ENCODE assay signal across 17 mouse cellular contexts in the genomic region with DNA sequence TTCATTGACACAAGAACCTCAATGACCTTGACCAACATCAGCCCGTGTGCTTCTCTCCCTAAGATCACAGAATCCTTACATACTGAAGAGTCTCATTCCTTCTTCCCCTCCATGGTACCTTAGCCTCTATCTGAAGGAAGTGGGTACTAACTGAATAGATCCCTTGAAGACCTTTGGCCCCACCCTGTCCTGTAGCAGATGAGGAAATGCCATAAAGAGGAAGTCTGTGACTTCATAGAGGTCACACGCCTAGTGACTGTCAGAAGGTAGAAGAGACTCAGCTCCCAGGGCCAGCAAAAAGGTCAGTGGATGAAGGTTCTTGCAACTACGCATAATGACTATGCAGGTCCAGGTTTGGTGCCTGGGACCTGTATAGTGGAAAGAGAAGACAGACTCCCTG. TPM values are rescaled to one million over a fixed set of nuclear protein-coding genes. Genes with fewer than 3 reads are reported as not detected.
DNase-seq lines count a peak whose midpoint lies in the region; ATAC-seq and TF ChIP-seq lines count a peak whose summit lies in the region.
"Had no signal": no experiment of that assay in that cellular context is flagged by ENCODE, and none has a peak within 500 bp of the region (broad histone marks: within the 10 kb centered on the region; RNA-seq: fewer than 3 reads in every experiment).

No protein-coding gene starts in this region.

- peak; percentile 27; the same call in 1 of the 2 replicates for ATAC-seq in liver, embryonic 16.5 days (ENCODE audit: low read depth)
- ATAC-seq in liver, postnatal 0 days = no peak
- no peak for ATAC-seq in hindbrain, embryonic 16.5 days

- no peak overlapping the region for H3K4me2 ChIP-seq in liver, embryonic 16.5 days (ENCODE audit: low read depth, low read length)
- H3K4me2 ChIP-seq in liver, postnatal 0 days (ENCODE audit: low read depth, low read length) = no peak overlapping the region; the same call in 1 of the 2 replicates
- no peak overlapping the region for H3K4me2 ChIP-seq in hindbrain, embryonic 16.5 days (ENCODE audit: low read length)
- H3K4me2 ChIP-seq: midbrain, embryonic 11.5 days; stomach, embryonic 15.5 days had no signal

- TF ChIP-seq CTCF in liver, postnatal 0 days (IDR thresholded peaks at IDR 0.05; ENCODE audit: low read depth) = no peak

- H3K27me3 ChIP-seq in liver, embryonic 16.5 days (ENCODE audit: control insufficient read depth, insufficient read depth, low read depth, low read length) = no peaks in the 10 kb centered on the region
- H3K27me3 ChIP-seq in liver, postnatal 0 days (ENCODE audit: insufficient read depth, low read length) = no peaks in the 10 kb centered on the region
- H3K27me3 ChIP-seq in hindbrain, embryonic 16.5 days (replicated peaks; ENCODE audit: control insufficient read depth, insufficient read depth, low read length) = no peaks in the 10 kb centered on the region
- H3K27me3 ChIP-seq: stomach, embryonic 15.5 days had no signal

- no peaks in the 10 kb centered on the region for H3K9me3 ChIP-seq in liver, embryonic 16.5 days (replicated peaks; ENCODE audit: control insufficient read depth, low read length)
- no peaks in the 10 kb centered on the region for H3K9me3 ChIP-seq in liver, postnatal 0 days (ENCODE audit: low read length)
- H3K9me3 ChIP-seq in hindbrain, embryonic 16.5 days (ENCODE audit: control insufficient read depth, low read length) = no peaks in the 10 kb centered on the region
- H3K9me3 ChIP-seq: limb, embryonic 10.5 days; stomach, embryonic 15.5 days had no signal

- no peak overlapping the region for H3K4me3 ChIP-seq in liver, embryonic 16.5 days (ENCODE audit: low read depth, low read length)
- H3K4me3 ChIP-seq in liver, postnatal 0 days (ENCODE audit: low read depth, low read length) = no peak overlapping the region
- H3K4me3 ChIP-seq in hindbrain, embryonic 16.5 days (ENCODE audit: low read length) = no peak overlapping the region
- H3K4me3 ChIP-seq: limb, embryonic 10.5 days; stomach, embryonic 15.5 days had no signal

- no peak for DNase-seq in liver, postnatal 0 days
- peak; percentile 21 for DNase-seq in A20 (ENCODE audit: low read depth, low spot score)
- peak; percentile 23 for DNase-seq in c-Kit-positive CD71-negative TER-119-negative erythroid progenitor cells, embryonic 14.5 days (ENCODE audit: low read depth)
- DNase-seq in monocyte, adult 2 months (ENCODE audit: low read depth in 1 of 2, low spot score in 2 of 2) = peak; percentile 34 to 49
- DNase-seq in ovary, postnatal 14 days (ENCODE audit: low spot score) = no peak
- DNase-seq in ovary, postnatal 36 days (ENCODE audit: low spot score) = no peak
- DNase-seq: adrenal gland, postnatal 36 days; cerebellum, postnatal 14 days; gastrocnemius, postnatal 10 days; heart, postnatal 14 days; thymus, postnatal 36 days had no signal

- H3K4me1 ChIP-seq in liver, embryonic 16.5 days (ENCODE audit: control insufficient read depth, low read depth, low read length) = no peaks in the 10 kb centered on the region
- no peaks in the 10 kb centered on the region for H3K4me1 ChIP-seq in liver, postnatal 0 days (ENCODE audit: insufficient read depth)
- no peaks in the 10 kb centered on the region for H3K4me1 ChIP-seq in hindbrain, embryonic 16.5 days (ENCODE audit: control insufficient read depth, insufficient read depth, low read depth, low read length)
- H3K4me1 ChIP-seq: limb, embryonic 10.5 days; stomach, embryonic 15.5 days had no signal

- 36% methylated on average over 3 of the region's 3 CpGs for WGBS in liver, embryonic 16.5 days (ENCODE audit: insufficient replicate concordance)
- WGBS in liver, postnatal 0 days (ENCODE audit: insufficient replicate concordance) = 51% methylated on average over 3 of the region's 3 CpGs
- WGBS in hindbrain, embryonic 16.5 days = 91% methylated on average over 3 of the region's 3 CpGs

- H3K9ac ChIP-seq in liver, embryonic 16.5 days (ENCODE audit: low read depth, low read length) = no peak overlapping the region
- no peak overlapping the region for H3K9ac ChIP-seq in liver, postnatal 0 days (replicated peaks)
- H3K9ac ChIP-seq in hindbrain, embryonic 16.5 days (ENCODE audit: low read depth, low read length) = no peak overlapping the region
- H3K9ac ChIP-seq: liver, embryonic 14.5 days; stomach, embryonic 15.5 days had no signal

- no peak overlapping the region for H3K27ac ChIP-seq in liver, embryonic 16.5 days (ENCODE audit: low read length)
- H3K27ac ChIP-seq in liver, postnatal 0 days (ENCODE audit: low read depth) = no peak overlapping the region
- no peak overlapping the region for H3K27ac ChIP-seq in hindbrain, embryonic 16.5 days (ENCODE audit: low read depth, low read length)
- H3K27ac ChIP-seq: limb, embryonic 10.5 days; liver, embryonic 14.5 days; stomach, embryonic 15.5 days had no signal

- no peaks in the 10 kb centered on the region for H3K36me3 ChIP-seq in liver, embryonic 16.5 days (ENCODE audit: control insufficient read depth, insufficient read depth)
- H3K36me3 ChIP-seq in liver, postnatal 0 days (replicated peaks; ENCODE audit: insufficient read depth, low read length) = no peaks in the 10 kb centered on the region
- no peaks in the 10 kb centered on the region for H3K36me3 ChIP-seq in hindbrain, embryonic 16.5 days (ENCODE audit: control insufficient read depth, insufficient read depth, low read length)
- H3K36me3 ChIP-seq: limb, embryonic 10.5 days; stomach, embryonic 15.5 days had no signal

- TF ChIP-seq EP300 in liver, postnatal 0 days (IDR thresholded peaks at IDR 0.05; ENCODE audit: low read depth) = no peak

RNA-seq across cellular contexts. Expression of a gene that starts 5.8 kb away (rescaled TPM):
- 3.4 and 3.9 TPM in 2 replicates for polyA plus RNA-seq in liver, embryonic 16.5 days (2015; fragmentation: Nextera tagmentation; extraction: Ambion mirVana)
- 5.8 and 5.9 TPM in 2 replicates for polyA plus RNA-seq in liver, postnatal 0 days (2015; fragmentation: Nextera tagmentation; extraction: Ambion mirVana)
- 2.6 and 4.2 TPM in 2 replicates for polyA plus RNA-seq in hindbrain, embryonic 16.5 days (2015; fragmentation: Nextera tagmentation; extraction: Ambion mirVana)

Comparison
In these comparisons a context has a peak if more than half of its experiments do, and no peak if none do; other contexts are left out.
1. DNase-seq: peak in A20 (single experiment), c-Kit-positive CD71-negative TER-119-negative erythroid progenitor cells, embryonic 14.5 days (single experiment) and monocyte, adult 2 months (2 of 2); none in liver, postnatal 0 days (single experiment), ovary, postnatal 14 days (single experiment) and ovary, postnatal 36 days (single experiment).